Mouse (Mus musculus): ENCODE data around the gene Slc15a5. TPM values are rescaled to one million over a fixed set of nuclear protein-coding genes. Genes with fewer than 3 reads are reported as not detected.

The Slc15a5 gene
- total RNA-seq, 2 experiments from 2014 or later = not detected

Other genes with a start within 250 kb of the Slc15a5 start
- gene Mgst1, start 60.4 kb upstream of the Slc15a5 start, total RNA-seq (2021) = 10 to 100 TPM in 1 of 2 experiments, 1 to 10 TPM in 1; 9.2 to 10.8 TPM